Mouse (Mus musculus): ENCODE measurements around the gene Gm20696.

The Gm20696 gene

GRCm38 (mm10) chr6:99485884-99486640 is 180.5 kb downstream of the Gm20696 start:
- in situ Hi-C loops (cut with MboI, MseI): no loop called here

- in situ Hi-C loops (cut with MboI, MseI): no loop called here
Observed at GRCm38 (mm10) chr6:99485217-99485883, 181.2 kb downstream of the Gm20696 start.

- in situ Hi-C loops (cut with MboI, MseI): no loop called here
Observed at GRCm38 (mm10) chr6:99484884-99485216, 181.7 kb downstream of the Gm20696 start.

GRCm38 (mm10) chr6:99484197-99484725 is 182.3 kb downstream of the Gm20696 start:
- in situ Hi-C loops (cut with MboI, MseI): no loop called here

GRCm38 (mm10) chr6:99483556-99483955 is 183.0 kb downstream of the Gm20696 start:
- in situ Hi-C loops (cut with MboI, MseI): no loop called here

- in situ Hi-C loops (cut with MboI, MseI): no loop called here
Observed at GRCm38 (mm10) chr6:99481568-99481967, 185.0 kb downstream of the Gm20696 start.

GRCm38 (mm10) chr6:99478873-99479650 is 187.5 kb downstream of the Gm20696 start:
- in situ Hi-C loops (cut with MboI, MseI): no loop called here

GRCm38 (mm10) chr6:99475040-99475439 is 191.6 kb downstream of the Gm20696 start:
- in situ Hi-C loops (cut with MboI, MseI): no loop called here

- in situ Hi-C loops (cut with MboI, MseI): no loop called here
Observed at GRCm38 (mm10) chr6:99470906-99471305, 195.7 kb downstream of the Gm20696 start.

GRCm38 (mm10) chr6:99469134-99469834 is 197.3 kb downstream of the Gm20696 start:
- in situ Hi-C loops (cut with MboI, MseI): no loop called here

GRCm38 (mm10) chr6:99467831-99468230 is 198.8 kb downstream of the Gm20696 start:
- in situ Hi-C loops (cut with MboI, MseI): no loop called here

GRCm38 (mm10) chr6:99467109-99467508 is 199.5 kb downstream of the Gm20696 start:
- in situ Hi-C loops (cut with MboI, MseI): no loop called here

GRCm38 (mm10) chr6:99466354-99466753 is 200.2 kb downstream of the Gm20696 start:
- in situ Hi-C loops (cut with MboI, MseI): no loop called here

GRCm38 (mm10) chr6:99464449-99464848 is 202.1 kb downstream of the Gm20696 start:
- in situ Hi-C loops (cut with MboI, MseI): no loop called here

GRCm38 (mm10) chr6:99463906-99464305 is 202.7 kb downstream of the Gm20696 start:
- in situ Hi-C loops (cut with MboI, MseI): no loop called here

- in situ Hi-C loops (cut with MboI, MseI): no loop called here
Observed at GRCm38 (mm10) chr6:99458775-99459174, 207.8 kb downstream of the Gm20696 start.

- in situ Hi-C loops (cut with MboI, MseI): no loop called here
Observed at GRCm38 (mm10) chr6:99453763-99454520, 212.7 kb downstream of the Gm20696 start.

GRCm38 (mm10) chr6:99452638-99453185 is 213.9 kb downstream of the Gm20696 start:
- in situ Hi-C loops (cut with MboI, MseI): no loop called here

- in situ Hi-C loops (cut with MboI, MseI): no loop called here
Observed at GRCm38 (mm10) chr6:99451479-99451878, 215.1 kb downstream of the Gm20696 start.

GRCm38 (mm10) chr6:99447447-99447846 is 219.2 kb downstream of the Gm20696 start:
- in situ Hi-C loops (cut with MboI, MseI): no loop called here
